Mouse (Mus musculus): Measurements from ENCODE around the gene Ifi202b. TPM values are rescaled to one million over a fixed set of nuclear protein-coding genes. Genes with fewer than 3 reads are reported as not detected.
"Not testable (repeated sequence)": the region's sequence is repeated elsewhere in the genome, so short reads cannot be mapped to it uniquely, and the experiment has no call there.

Ifi202b gene
- polyA plus RNA-seq, 1 experiment from 2014 or later, result not detected

DNA sequence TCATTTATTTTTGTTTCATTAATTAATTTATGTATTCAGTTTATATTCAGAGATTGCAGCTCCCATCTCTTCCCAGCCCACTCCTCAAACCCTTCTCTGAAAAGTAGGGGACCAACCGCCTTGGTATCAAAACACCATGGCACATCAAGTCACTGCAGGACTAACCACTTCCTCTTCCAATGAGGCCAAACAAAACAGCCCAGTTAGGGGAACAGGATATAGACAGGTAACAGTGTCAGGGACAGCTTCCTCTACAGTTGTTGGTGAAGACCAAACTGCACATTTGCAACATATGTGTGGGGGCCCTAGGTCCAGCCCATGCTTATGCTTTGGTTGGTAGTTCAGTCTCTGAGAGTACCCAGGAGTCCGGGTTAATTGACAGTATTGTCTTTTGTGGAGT is 33.5 kb downstream of the Ifi202b start:
- H3K27ac ChIP-seq; H3K4me1 ChIP-seq; H3K4me3 ChIP-seq; H3K27me3 ChIP-seq (ENCODE audit: poor library complexity, severe bottlenecking); DNase-seq (ENCODE audit: extremely low spot score, low spot score); H3K9me3 ChIP-seq; H3K36me3 ChIP-seq (replicated peaks): not testable (repeated sequence)
- WGBS, result 79% methylated on average over 2 of the region's 2 CpGs

- H3K4me3 ChIP-seq; H3K27ac ChIP-seq; H3K4me1 ChIP-seq; H3K36me3 ChIP-seq (replicated peaks); H3K27me3 ChIP-seq (ENCODE audit: poor library complexity, severe bottlenecking); H3K9me3 ChIP-seq; DNase-seq (ENCODE audit: extremely low spot score, low spot score): not testable (repeated sequence)
These were observed 39.8 kb downstream of the Ifi202b start for GRCm38 (mm10) chr1:173942780-173943066.

DNA sequence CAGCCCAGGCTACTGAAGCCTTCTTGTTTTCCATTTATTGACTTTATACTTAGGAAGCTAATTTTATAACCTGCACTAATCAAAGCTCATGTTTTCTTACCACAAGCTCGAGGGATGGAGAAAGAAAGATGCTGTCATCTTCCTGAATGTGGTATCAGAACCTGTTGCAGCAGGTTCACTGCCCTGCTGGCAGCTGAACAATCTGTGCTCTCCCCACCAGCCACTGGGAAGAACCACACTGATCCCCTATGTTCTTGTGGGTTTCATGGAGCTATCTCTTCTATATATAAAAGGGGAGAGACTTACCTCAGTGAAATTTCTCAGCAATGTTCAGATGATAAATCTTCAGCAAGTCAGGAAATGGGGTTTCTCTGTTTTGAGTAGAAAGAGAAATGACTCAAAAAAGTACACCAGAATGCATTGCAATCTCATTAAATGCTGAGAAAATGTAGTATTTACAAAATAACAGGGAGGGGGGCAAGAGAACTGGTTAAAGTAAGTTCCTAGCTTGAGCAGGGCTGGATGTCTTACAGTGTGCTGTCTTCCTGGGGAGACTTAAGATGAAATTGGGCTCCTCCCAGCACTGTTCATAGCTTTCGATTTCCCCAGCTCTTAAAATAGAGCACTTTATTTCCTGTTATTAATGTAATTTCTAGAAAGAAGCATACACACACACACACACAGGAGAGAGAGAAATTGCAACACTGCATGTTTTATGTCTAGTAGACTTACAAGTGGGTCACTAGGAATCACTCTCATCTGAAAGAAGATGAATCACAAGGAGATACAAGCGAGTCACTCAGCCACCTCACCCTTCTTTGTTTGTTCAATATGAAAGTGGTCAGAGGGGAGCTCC is 40.4 kb downstream of the Ifi202b start, which contains the start of the genes Mndal and Ifi203:
TSS of gene Mndal (minus strand) at position 568 of the 856 bp plus-strand sequence.
TSS of gene Ifi203 (minus strand) at position 749 of the 856 bp plus-strand sequence.
- H3K27ac ChIP-seq; DNase-seq (ENCODE audit: extremely low spot score, low spot score); H3K4me1 ChIP-seq; H3K36me3 ChIP-seq (replicated peaks); H3K4me3 ChIP-seq; H3K27me3 ChIP-seq (ENCODE audit: poor library complexity, severe bottlenecking); H3K9me3 ChIP-seq: not testable (repeated sequence)
- 84% methylated on average over 3 of the region's 3 CpGs for WGBS

- H3K9me3 ChIP-seq; DNase-seq (ENCODE audit: extremely low spot score, low spot score); H3K36me3 ChIP-seq (replicated peaks); H3K27ac ChIP-seq; H3K4me1 ChIP-seq; H3K27me3 ChIP-seq (ENCODE audit: poor library complexity, severe bottlenecking); H3K4me3 ChIP-seq: not testable (repeated sequence)
- 89% methylated on average over 2 of the region's 2 CpGs for WGBS
These were observed 41.0 kb downstream of the Ifi202b start for GRCm38 (mm10) chr1:173941522-173941921.

DNA sequence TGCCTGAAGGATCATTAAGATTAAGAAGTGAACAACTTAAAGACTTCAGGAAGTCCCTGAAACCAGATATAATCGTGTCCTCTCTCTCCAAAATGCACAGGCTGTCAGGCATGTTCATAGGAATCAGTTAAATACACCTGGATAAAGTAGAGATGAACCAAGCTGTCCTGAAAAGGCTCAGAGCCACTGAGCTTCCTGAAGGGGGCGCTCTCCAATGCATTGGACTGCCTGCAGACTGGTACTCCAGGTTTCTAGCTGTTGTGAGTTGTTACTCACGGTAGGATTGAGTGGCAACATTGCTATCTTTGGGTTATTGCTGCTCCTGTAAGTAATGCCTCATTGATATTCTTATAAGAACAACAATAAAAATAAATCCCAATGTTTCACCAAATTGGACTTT is 63.3 kb downstream of the Ifi202b start:
- not testable (repeated sequence) for H3K27me3 ChIP-seq (ENCODE audit: poor library complexity, severe bottlenecking); H3K4me1 ChIP-seq; H3K36me3 ChIP-seq (replicated peaks); H3K4me3 ChIP-seq; DNase-seq (ENCODE audit: extremely low spot score, low spot score); H3K27ac ChIP-seq; H3K9me3 ChIP-seq
- WGBS, result 55% methylated on average over 3 of the region's 3 CpGs

DNA sequence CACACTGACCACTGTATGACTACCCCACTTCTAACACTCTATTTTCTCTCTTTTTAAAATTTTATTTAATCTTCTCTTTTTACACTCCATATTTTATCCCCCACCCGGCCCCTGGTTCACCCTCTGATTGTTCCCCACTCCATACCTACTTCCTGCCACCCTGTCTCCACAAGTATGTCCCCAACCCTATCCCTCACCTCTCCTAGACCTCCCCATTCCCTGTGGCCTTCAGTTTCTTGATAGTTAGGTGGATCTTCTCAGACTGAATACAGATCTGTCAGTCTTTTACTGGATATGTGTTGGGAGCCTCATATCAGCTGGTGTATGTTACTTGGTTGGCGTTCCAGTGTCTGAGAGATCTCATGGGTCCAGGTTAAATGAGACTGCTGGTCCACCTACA is 68.0 kb downstream of the Ifi202b start:
- Histone ChIP-seq H3K27ac (no peak overlapping the region), H3K27me3 (ENCODE audit: poor library complexity, severe bottlenecking) (no peaks in the 10 kb centered on the region), H3K9me3 (no peaks in the 10 kb centered on the region), H3K4me3 (no peak overlapping the region), H3K36me3 (replicated peaks) (no peaks in the 10 kb centered on the region), H3K4me1 (no peaks in the 10 kb centered on the region)
- 85% methylated on average over 2 of the region's 2 CpGs for WGBS
- DNase-seq (ENCODE audit: extremely low spot score, low spot score), result no peak

DNA sequence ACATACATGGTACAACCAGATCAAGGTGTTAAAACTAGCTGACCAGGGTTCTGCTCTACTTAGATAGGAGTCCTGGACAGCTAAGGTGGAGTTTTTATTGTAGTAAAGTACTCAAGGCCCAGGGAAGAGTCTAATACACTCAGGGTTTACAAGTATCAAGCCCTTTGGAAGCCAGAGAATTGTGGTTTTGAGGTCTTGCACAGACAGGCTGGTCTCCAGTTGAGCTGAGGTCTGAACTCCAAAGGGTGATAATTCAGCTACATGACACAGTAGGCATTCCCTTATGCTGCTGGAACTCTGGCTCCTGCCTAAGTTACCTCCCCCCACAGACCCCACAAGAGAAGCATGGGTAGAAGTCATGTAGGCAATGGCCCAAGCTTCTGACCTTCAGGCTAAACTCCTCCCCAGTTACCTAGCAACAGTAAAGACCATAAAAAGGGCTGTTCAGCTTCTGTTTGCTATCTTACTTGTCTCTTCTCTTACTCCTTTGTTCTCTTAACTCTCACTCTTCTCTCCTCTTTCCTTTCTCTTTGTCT is 69.2 kb downstream of the Ifi202b start:
- not testable (repeated sequence) for H3K9me3 ChIP-seq; H3K4me1 ChIP-seq; H3K27ac ChIP-seq; DNase-seq (ENCODE audit: extremely low spot score, low spot score); H3K4me3 ChIP-seq; H3K36me3 ChIP-seq (replicated peaks); H3K27me3 ChIP-seq (ENCODE audit: poor library complexity, severe bottlenecking)

Other genes starting within 250 kb of the Ifi202b start
- gene Ifi207, start 241.0 kb downstream of the Ifi202b start, polyA plus RNA-seq (2016; fragmentation: Nextera tagmentation; extraction: Ambion mirVana), result 0.06 and 0.14 TPM in 2 replicates
- gene Ifi204, start 215.8 kb downstream of the Ifi202b start, polyA plus RNA-seq (2016; fragmentation: Nextera tagmentation; extraction: Ambion mirVana), result 0.30 and 0.37 TPM in 2 replicates
- gene Ifi211, start 69.7 kb downstream of the Ifi202b start, polyA plus RNA-seq (2016; fragmentation: Nextera tagmentation; extraction: Ambion mirVana), result 0.26 TPM in 2 replicates
- gene Mndal, start 40.3 kb downstream of the Ifi202b start, polyA plus RNA-seq (2016; fragmentation: Nextera tagmentation; extraction: Ambion mirVana), result 0.12 TPM in 1 of 2 replicates, not detected in the other
- 0.05 TPM in 1 of 2 replicates, not detected in the other for gene Ifi203, start 40.1 kb downstream of the Ifi202b start, polyA plus RNA-seq (2016; fragmentation: Nextera tagmentation; extraction: Ambion mirVana)
- not detected in 2 replicates for gene Ifi205, start 49.1 kb upstream of the Ifi202b start, polyA plus RNA-seq (2016; fragmentation: Nextera tagmentation; extraction: Ambion mirVana)
- gene Olfr433, start 58.0 kb upstream of the Ifi202b start, polyA plus RNA-seq (2016; fragmentation: Nextera tagmentation; extraction: Ambion mirVana), result not detected in 2 replicates
- not detected in 2 replicates for gene Olfr432, start 66.5 kb upstream of the Ifi202b start, polyA plus RNA-seq (2016; fragmentation: Nextera tagmentation; extraction: Ambion mirVana)
- not detected in 2 replicates for gene Olfr430, start 83.9 kb upstream of the Ifi202b start, polyA plus RNA-seq (2016; fragmentation: Nextera tagmentation; extraction: Ambion mirVana)
- gene Olfr429, start 101.6 kb upstream of the Ifi202b start, polyA plus RNA-seq (2016; fragmentation: Nextera tagmentation; extraction: Ambion mirVana), result not detected in 2 replicates
- gene Olfr427, start 114.1 kb upstream of the Ifi202b start, polyA plus RNA-seq (2016; fragmentation: Nextera tagmentation; extraction: Ambion mirVana), result not detected in 2 replicates
- not detected in 2 replicates for gene Olfr231, start 138.4 kb upstream of the Ifi202b start, polyA plus RNA-seq (2016; fragmentation: Nextera tagmentation; extraction: Ambion mirVana)
- gene Olfr424, start 148.8 kb upstream of the Ifi202b start, polyA plus RNA-seq (2016; fragmentation: Nextera tagmentation; extraction: Ambion mirVana), result not detected in 2 replicates
- not detected in 2 replicates for gene Olfr420, start 172.9 kb upstream of the Ifi202b start, polyA plus RNA-seq (2016; fragmentation: Nextera tagmentation; extraction: Ambion mirVana)
- gene Spta1, start 190.0 kb upstream of the Ifi202b start, polyA plus RNA-seq (2016; fragmentation: Nextera tagmentation; extraction: Ambion mirVana), result 1.8 and 2.7 TPM in 2 replicates